Mouse (Mus musculus): ENCODE measurements around the gene Efhc1. TPM values are rescaled to one million over a fixed set of nuclear protein-coding genes. Genes with fewer than 3 reads are reported as not detected.
"Not testable (repeated sequence)": the region's sequence is repeated elsewhere in the genome, so short reads cannot be mapped to it uniquely, and the experiment has no call there.

The Efhc1 gene
- total RNA-seq (2021): 1 to 10 TPM in 1 of 2 experiments, under 1 TPM in 1; 0.71 to 1.6 TPM
- long read RNA-seq, experiment 1: 0 reads
- long read RNA-seq, experiment 2: 0 reads

DNA sequence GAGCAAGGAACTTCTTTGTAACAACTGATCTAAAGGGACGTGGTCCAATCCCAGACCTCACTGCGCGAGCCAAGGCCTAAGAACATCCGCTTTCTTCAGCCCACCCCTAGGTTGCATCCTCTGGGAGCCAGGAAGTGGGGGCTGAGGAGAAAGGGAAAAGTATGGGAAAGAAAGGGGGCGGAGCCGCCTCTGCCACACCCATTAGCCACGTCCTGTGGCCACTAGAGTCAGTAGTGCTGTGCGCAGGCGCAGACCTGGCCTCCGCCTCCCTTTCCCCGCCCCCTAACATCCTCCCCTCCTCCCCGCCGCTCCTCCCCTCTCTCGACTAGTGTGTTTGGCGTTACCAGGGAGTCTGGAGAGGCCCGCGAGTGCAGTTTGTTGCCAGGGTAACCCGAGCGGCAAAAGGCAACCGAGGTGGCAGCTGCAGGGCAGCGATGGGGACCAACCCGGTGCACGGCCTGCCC, at the start of gene Efhc1:
Efhc1 (plus strand) TSS at position 327 of the 464 bp plus-strand sequence.
- intact Hi-C loops (cut with DNase I): loop anchor here (5.0 kb wide), 1 partner anchor 51 kb away; no protein-coding TSS in a partner anchor
- DNase-seq: peak; percentile 92 to 93

DNA sequence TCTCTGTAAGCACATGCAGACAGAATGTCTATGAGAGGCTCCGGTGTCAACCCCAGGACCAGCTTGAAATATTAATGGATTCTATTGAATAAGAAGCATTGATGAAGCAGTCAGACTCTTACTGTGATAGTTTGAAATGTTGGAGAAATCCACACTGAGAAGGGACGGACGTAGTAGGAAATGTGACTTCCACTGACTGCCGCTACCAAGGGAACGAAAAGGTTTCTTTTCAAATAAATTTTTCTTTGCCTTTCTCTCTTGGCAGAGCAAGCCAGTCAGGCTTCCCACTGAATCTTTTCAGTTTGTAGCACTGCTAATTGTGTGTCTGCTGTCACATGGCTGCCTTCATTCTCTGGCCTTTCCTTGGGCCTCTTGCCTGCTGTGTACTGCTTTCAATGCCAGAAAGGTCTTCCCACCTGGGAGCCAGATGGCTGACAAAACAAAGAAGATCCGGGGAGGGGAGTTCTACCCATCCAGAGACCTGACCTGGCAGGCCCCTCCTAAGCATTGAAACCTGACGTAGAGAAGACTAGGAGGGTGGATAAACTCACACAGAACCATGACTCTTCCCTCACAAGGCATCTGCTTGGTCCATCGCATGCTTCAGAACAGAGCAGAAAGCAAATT, 45.8 kb upstream of the Efhc1 start:
- intact Hi-C loops (cut with DNase I): no loop called here
- no peak for DNase-seq

DNA sequence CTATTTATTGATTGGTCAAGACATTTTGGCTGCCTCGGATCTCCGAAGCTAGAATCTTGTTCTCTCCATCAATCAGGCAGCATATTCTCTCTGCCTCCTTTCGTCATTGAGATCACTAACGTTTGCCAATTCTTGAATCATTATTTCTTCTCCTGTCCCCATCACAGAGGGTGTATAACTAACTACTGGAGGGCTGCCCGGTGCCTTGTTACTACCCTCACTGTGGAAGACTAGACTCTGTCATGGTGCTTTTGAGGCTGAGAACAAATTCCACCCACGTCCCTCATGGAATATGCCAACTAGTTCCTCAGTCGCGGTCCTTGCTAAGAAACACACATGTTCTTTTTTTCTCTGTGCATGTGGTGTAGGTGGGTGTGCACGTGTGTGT, 45.3 kb upstream of the Efhc1 start:
- intact Hi-C loops (cut with DNase I): no loop called here
- DNase-seq: no peak

DNA sequence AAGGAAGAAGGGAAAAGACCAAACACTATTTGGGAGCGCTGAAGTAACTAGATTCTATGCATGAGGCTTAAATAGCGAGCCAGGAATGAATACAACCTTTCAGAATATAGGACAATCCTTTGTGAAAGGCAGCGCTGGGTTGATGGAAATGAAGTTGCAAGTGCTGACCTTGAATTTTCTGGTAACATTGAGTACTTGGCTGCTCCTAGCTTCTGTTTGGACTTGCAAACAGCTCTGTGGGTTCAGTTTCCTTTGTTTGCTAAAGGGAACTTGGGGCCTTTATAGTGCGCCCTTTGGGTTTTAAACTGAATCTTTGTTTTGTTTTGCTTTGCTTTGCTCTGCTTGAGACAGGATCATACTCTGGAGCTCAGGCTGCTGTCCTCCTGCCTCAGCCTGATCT, 42.9 kb upstream of the Efhc1 start:
- intact Hi-C loops (cut with DNase I): no loop called here
- no peak for DNase-seq

DNA sequence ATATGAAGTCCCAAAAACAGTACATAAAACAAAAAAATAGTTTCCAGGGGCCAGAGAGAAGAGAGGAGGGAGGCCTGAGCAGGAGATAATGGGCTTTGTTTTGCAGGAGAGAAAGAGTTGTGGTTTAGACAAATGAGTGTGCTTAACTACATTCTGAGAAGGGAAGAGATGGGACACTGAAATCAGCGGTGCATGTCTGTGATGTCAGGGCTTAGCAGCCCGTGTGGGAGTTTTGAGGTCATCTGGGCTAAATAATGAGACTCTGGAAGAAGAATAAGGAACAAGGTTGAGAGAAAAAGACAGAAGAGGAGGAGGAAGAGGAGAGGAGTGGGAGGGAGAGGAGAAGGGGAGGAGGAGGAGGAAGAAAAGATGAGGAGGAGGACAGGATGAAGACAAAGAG, 39.3 kb upstream of the Efhc1 start:
- DNase-seq: no peak
- intact Hi-C loops (cut with DNase I): no loop called here

DNA sequence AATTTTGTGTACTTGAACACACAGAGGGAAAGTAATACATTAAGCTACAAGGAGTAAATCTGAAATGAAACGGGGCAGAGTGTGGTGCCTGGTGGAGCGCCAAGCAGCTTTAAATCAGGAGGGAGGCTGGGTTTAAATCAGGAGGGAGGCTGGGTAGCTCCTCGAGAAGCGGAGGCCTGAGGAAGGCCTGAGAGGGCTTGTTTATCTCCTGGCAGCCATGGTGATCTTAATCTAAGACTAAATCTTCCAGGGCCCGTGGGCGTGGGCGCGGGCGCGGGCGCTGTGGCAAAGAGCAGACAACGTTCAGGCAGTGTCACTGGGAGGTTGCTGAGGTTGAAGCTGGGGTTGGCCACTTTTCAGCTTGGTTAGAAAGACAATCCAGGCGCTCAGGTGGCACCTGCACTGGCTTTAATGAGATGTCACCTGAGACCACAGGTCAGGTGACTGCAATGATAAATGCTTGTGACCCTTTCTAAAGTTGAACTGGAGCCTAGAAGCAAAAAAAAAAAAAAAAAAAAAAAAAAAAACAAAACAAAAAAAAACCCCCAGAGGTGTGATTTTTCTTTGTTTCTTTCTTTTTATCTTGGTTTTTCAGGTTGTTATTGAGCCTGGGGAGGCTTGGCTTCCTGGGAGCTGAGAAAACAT, 38.8 kb upstream of the Efhc1 start:
- no peak for DNase-seq
- intact Hi-C loops (cut with DNase I): no loop called here

DNA sequence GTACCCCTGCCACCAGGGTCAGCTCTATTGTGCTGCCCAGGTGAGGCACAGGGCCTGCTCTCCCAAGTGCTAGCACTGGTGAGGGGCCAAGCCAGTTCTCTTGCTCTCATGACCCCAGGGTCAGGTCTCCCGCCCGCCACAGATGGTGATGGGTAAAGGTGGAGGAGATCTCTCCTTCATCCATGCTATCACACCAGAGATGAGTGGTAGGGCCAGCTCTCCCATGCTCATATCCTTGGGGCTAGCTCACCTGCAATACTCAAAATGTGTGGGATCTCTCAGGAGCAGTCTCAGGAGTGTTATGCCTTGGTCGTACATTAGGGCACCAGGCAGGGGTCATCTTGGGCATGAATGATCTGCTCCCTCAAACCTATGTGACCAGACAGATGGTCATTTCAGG, 36.7 kb upstream of the Efhc1 start:
- no peak for DNase-seq
- intact Hi-C loops (cut with DNase I): no loop called here

DNA sequence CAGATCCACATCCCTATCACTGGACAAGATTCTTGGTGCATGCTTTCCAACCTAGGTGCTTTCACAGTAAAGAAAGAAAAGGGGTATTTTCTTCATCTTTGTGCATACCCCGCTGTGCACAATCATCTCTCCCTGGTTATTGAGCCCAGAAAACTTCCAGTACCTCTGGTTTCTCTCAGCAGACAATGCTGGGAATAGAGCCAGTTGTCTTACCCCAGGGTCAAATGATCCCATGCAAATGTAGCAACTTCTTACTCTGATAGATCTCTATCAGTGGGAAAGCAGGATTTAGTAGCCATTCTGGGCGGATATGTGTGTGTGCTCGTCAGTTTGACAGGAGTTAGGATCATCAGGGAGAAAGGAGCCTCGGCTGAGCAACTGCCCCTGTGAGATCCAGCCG, 35.8 kb upstream of the Efhc1 start:
- intact Hi-C loops (cut with DNase I): no loop called here

DNA sequence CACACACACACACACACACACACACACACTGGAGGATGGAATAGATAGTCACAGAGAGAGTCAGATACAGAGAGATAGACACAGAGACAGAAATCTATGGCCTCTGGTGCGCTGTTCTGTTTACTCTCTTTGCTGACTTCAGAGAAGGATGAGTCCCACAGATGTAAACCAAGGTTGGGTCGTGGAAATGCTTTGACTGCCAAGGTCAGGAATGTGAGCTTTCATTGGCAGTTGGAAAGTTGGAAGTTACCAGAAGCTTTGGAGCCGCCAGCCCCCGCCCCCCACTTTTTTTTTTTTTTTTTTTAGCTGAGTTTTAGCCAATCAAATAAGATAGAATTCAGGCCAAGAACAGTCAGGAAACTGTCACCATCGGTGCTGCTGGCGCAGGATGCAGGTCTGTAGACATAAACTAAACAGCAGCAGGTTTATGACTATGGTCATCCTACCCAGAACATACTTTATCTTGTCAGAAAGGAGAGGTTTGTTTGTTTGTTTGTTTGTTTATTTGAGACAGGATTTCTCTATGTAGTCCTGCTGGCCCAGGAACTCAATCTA, 33.9 kb upstream of the Efhc1 start:
- intact Hi-C loops (cut with DNase I): no loop called here
- DNase-seq: no peak

More for the DNA sequence above, 35.8 kb upstream of the Efhc1 start:
- DNase-seq: no peak

DNA sequence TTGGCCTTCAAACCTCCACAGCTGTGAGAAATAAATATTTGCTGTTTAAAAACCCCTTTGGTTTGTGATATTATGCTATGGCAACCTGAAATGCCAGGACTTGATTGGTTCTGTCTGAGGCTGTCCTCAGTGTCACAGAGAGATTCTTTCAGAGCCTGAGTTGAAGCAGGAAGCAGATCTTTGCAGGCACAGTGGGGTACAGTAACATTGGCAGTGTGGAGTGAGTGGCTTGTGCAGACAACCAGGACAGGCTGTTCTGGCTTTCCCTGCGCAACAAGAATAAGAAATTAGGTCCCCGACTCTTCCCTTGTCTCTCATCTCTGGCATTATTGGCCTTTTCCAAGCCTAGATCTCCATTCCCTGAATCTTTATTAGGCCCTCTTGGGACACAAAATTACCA, 31.7 kb upstream of the Efhc1 start:
- DNase-seq: no peak
- intact Hi-C loops (cut with DNase I): no loop called here

DNA sequence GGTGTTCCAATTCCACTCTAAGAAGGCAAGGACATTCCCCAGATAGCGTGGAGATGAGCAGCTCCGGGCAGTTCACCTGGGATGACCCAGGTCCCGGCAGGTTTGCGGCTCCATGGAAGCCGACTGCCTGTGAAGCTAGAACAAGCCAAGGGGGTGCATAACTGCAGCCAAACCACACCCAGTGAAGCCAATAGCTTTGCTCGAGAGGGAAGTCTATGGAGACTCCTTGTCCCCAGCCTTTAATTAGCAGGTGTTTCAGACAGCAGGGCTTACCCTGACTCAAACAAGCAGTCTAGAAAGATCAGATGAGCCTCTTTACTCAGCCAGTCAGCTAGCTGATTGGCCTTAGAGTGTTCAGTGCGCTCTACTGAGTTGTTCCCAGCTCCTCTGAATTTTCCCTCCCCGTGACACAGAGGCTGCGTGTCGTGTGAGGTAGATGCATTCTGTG, 30.3 kb upstream of the Efhc1 start:
- DNase-seq: peak; percentile 13 to 40
- intact Hi-C loops (cut with DNase I): no loop called here

DNA sequence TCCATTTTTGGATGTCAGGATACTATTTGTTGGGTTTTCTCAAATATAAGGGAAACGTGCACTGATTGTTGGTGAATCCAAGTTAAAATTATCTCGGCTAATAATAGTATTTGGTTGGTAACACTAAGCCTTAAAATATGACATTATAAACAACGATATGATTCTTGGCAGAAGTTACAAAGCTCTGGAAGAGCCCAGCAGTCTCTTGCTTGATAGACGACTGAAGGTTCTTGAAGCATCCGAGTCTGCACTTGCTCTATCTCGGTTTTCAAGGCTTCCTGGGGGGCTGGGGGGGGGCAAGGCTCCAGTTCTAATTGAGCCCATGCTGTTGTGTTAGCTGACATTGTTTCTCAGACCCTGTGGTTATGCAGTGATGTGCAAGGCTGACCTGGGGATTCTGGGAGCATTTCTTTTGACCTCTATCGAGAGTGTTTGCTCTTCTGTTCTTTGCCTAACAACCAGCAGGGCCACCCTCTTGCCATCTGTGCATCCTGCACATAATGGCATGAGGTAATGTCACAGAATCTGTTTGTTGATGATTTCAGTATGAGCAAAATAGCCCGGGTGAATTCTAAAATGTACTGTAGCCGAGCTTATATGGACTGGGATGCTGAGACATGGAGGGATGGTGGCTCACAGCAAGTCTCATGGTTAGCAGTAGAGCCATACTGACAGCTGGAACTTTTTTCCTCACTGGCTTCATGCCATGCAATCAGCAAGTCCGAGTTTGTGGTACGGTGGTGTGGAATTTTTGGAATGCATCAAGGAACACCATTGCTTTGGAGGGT, 28.6 kb upstream of the Efhc1 start:
- intact Hi-C loops (cut with DNase I): no loop called here
- peak in 1 of 2 experiments; percentile 46 for DNase-seq

DNA sequence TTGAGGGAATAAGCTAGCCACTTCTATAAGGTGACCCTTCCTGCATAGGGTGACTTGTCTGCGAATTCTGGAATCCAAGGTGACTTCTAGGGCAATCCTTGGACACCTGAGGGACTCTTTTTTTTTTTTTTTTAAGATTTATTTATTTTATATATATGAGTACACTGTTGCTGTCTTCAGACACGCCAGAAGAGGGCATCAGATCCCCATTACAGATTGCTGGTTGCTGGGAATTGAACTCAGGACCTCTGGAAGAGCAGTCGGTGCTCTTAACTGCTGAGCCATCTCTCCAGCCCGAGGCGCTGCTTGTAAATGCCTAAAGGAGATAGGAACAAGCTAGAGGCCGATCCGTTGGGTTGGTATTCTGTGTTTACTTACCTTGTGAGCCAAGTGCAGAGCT, 26.1 kb upstream of the Efhc1 start:
- DNase-seq; intact Hi-C loops (cut with DNase I): not testable (repeated sequence)

DNA sequence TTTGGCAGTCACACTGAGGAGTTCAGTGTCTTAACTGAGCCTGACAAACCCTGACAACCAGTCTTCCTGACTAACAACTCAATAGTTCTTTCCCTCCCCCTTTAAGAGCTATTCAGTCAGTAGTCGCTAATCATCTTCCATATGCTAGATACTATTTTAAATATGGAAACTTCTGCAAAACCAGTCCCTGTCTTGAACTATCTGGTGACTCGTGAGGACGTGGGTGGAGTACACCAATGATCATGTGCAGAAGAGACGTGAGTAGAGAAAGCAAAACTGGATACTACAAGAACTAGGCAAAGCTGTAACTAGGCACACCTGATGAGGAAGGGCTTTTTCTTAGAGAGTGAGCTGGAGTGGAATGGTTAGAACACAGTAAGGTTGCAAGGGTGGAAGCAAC, 25.5 kb upstream of the Efhc1 start:
- no peak for DNase-seq
- intact Hi-C loops (cut with DNase I): no loop called here

DNA sequence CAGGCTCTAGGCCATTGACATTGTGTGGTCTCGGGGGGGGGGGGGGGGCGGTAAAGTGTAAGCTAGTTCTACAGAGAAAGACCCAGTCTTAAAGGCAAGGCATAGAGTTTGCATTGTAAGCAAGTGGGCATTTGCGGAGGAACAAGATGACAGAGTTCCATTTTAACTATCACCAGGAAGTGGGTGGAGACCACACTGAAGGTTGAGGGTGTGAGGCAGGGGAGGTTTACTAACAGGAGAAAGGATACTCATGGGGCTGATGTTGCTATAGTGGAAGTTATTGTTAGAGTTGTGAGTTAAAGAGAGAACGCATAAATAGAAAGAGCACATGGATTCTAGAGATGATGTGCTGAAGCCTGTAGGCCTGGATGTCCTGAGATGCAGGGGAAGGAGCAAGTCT, 25.1 kb upstream of the Efhc1 start:
- intact Hi-C loops (cut with DNase I): no loop called here
- DNase-seq: no peak

DNA sequence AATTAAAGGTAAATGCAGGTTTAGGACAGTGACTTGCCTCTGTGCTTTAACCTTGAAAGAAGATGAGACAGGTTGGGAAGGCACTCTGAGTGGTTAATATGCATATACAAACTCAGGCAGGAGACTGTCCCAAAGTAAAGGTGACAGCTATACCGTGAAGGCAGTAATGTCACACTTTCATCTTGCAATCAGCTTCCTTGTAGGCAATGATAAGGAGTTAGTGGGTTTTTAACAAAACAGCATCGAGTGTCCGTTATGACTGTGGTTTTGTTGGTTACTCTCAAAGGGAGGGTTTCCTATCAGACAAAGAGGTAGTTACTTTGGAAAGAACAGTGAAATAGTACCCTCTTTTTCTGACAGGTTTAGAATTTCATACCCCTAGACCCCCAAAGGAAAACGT, 22.9 kb upstream of the Efhc1 start:
- no peak for DNase-seq
- intact Hi-C loops (cut with DNase I): no loop called here

DNA sequence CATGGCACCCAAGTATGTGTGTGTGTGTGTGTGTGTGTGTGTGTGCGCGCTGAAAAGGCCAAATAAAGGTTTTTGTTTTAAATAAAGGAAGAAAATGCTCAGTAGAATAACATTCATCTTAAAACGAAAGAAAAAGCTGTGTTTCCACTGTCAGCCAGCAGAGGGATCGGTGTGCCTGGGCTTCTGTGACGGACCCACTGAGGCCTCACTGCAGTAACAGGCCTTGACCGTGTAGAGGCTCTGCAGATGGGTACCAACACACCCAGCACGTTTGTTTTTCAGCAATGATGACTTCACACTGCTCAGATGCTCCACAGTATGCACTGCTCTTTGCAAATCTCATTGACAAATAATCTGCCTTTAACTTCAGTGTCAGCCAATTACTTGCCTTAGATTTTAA, 18.0 kb upstream of the Efhc1 start:
- DNase-seq: peak; percentile 53 to 69
- intact Hi-C loops (cut with DNase I): loop anchor here (10.0 kb wide), 1 partner anchor 411 kb away; the partner anchor contains the start of gene Khdc1a

DNA sequence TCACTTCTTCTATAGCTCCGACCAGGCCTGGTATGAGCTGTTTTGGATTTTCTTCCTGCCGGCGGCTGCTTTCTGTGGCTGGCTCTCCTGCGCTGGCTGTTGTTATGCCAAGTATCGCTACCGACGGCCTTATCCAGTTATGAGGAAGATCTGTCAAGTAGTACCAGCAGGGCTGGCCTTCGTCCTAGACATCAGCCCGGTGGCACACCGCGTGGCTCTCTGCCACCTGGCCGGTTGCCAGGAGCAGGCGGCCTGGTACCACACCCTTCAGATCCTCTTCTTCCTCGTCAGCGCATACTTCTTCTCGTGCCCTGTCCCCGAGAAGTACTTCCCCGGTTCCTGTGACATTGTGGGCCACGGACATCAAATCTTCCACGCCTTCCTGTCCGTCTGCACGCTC, 16.3 kb upstream of the Efhc1 start:
- DNase-seq: peak; percentile 80
- intact Hi-C loops (cut with DNase I): loop anchor here (5.0 to 10.0 kb wide), 2 partner anchors 337 to 410 kb away; partner anchors contain the start of gene Khdc1a

DNA sequence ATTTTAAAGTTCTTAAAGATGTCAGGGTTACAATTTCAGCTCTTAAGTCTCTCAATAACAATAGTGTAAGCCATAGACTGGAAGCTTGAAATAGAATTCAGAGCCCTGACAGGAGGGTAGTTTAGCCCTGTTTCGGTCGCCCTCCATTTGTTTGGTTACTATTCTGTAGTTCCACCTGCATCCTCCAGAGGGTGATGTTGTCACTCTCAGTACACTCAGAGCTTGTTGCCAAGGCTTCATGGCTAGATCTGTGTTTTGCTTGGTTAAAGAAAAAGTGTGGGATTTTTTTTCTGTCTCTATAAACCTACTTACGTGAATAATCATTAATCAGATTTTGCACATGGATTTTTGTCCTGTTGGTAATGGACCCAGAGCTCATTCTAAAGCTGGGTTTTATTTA, 12.4 kb upstream of the Efhc1 start:
- peak; percentile 52 to 78 for DNase-seq
- intact Hi-C loops (cut with DNase I): loop anchor here (1.0 to 10.0 kb wide), 4 partner anchors 162 to 406 kb away; partner anchors contain the start of gene Khdc1a

DNA sequence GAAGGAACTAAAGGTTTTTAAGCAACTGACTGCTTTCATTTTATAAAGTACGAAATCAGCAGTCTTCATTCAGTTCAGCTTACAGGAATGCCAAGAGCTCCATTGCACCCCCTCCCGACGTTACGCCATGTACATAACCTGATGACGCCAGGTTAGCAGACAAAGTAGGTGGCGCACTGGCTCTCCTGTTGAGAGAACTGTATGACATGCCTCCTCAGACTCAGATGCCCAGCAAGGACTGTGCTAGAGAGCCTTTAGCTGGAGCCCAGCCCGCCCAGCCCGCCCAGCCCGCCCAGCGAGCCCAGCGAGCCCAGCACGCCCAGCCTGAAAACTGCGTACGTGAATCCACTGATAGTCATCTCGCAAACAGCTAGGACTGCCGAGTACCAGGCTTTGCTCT, 11.3 kb upstream of the Efhc1 start:
- intact Hi-C loops (cut with DNase I): no loop called here
- peak; percentile 47 to 53 for DNase-seq

DNA sequence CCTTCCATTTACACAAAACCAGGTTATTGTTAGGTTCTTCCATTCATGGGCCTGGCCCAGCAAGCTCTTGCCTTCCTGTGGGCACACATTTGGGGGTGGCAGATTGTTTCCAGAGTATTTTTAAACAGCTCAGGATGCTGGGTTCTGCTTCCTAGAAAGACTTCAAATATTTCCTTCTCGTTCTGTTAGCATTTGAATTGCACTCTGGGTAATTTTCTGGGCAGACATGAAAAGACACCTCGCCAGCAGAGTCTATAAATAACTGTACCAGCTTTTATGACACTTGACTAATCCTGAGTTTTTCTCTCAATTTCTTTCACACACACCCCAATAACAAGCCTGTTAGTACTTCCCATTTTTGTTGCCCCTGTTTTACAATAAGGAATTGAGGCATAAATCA, 10.1 kb upstream of the Efhc1 start:
- DNase-seq: no peak
- intact Hi-C loops (cut with DNase I): no loop called here
